Mouse (Mus musculus): Measurements from ENCODE around the gene Ift81. TPM values are rescaled to one million over a fixed set of nuclear protein-coding genes. Genes with fewer than 3 reads are reported as not detected.

Ift81 gene
- polyA plus RNA-seq, 1 experiment from 2014 or later: 42.2 TPM

GRCm38 (mm10) chr5:122516901-122517300, 97.4 kb downstream of the Ift81 start:
- no peaks in the 10 kb centered on the region for H3K36me3 ChIP-seq
- H3K4me3 ChIP-seq: no peak overlapping the region
- 89% methylated on average over 5 of the region's 5 CpGs for WGBS
- peaks cover 39% of the 10 kb centered on the region for H3K4me1 ChIP-seq
- H3K27ac ChIP-seq: no peak overlapping the region
- no peak for DNase-seq (ENCODE audit: low spot score)
- no peaks in the 10 kb centered on the region for H3K27me3 ChIP-seq (ENCODE audit: low read depth, poor library complexity, severe bottlenecking)
- H3K9me3 ChIP-seq (replicated peaks): no peaks in the 10 kb centered on the region

GRCm38 (mm10) chr5:122516029-122516730, 98.1 kb downstream of the Ift81 start:
- no peaks in the 10 kb centered on the region for H3K36me3 ChIP-seq
- 86% methylated on average over 11 of the region's 11 CpGs for WGBS
- no peaks in the 10 kb centered on the region for H3K9me3 ChIP-seq (replicated peaks)
- no peak overlapping the region for H3K27ac ChIP-seq
- DNase-seq (ENCODE audit: low spot score): no peak
- H3K4me1 ChIP-seq: peaks cover 43% of the 10 kb centered on the region
- no peak overlapping the region for H3K4me3 ChIP-seq
- no peaks in the 10 kb centered on the region for H3K27me3 ChIP-seq (ENCODE audit: low read depth, poor library complexity, severe bottlenecking)

DNA sequence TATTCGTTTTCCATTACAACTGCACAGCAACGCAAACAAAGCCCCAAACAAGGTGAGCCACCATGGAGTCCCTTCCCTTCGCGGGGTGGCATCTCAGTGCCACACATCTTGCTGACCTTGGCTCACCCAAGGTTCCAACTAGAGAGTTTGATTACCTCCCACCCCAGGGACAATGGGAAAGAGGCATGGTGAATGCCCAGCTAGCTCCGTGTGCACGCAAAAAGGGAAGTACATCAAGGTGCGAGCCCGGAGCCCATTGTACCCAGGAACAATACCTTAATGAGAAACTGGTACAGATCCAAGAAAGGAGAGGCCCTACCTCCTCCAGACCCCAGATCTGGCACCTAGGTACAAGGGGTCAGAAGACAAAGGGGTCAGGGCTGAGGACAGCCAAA, 100.2 kb downstream of the Ift81 start:
- no peak overlapping the region for H3K4me3 ChIP-seq
- no peak overlapping the region; the same call in 1 of the 2 replicates for H3K27ac ChIP-seq
- 46% methylated on average over 8 of the region's 8 CpGs for WGBS
- DNase-seq (ENCODE audit: low spot score): no peak
- no peaks in the 10 kb centered on the region for H3K36me3 ChIP-seq
- H3K27me3 ChIP-seq (ENCODE audit: low read depth, poor library complexity, severe bottlenecking): no peaks in the 10 kb centered on the region
- peaks cover 34% of the 10 kb centered on the region for H3K4me1 ChIP-seq
- H3K9me3 ChIP-seq (replicated peaks): no peaks in the 10 kb centered on the region

- no peak overlapping the region for H3K4me3 ChIP-seq
- peaks cover 28% of the 10 kb centered on the region for H3K4me1 ChIP-seq
- no peaks in the 10 kb centered on the region for H3K36me3 ChIP-seq
- H3K27me3 ChIP-seq (ENCODE audit: low read depth, poor library complexity, severe bottlenecking): no peaks in the 10 kb centered on the region
- H3K27ac ChIP-seq: no peak overlapping the region
- WGBS: 47% methylated on average over 23 of the region's 23 CpGs
- no peak for DNase-seq (ENCODE audit: low spot score)
- no peaks in the 10 kb centered on the region for H3K9me3 ChIP-seq (replicated peaks)
Observed at GRCm38 (mm10) chr5:122513421-122514126, 100.7 kb downstream of the Ift81 start.

DNA sequence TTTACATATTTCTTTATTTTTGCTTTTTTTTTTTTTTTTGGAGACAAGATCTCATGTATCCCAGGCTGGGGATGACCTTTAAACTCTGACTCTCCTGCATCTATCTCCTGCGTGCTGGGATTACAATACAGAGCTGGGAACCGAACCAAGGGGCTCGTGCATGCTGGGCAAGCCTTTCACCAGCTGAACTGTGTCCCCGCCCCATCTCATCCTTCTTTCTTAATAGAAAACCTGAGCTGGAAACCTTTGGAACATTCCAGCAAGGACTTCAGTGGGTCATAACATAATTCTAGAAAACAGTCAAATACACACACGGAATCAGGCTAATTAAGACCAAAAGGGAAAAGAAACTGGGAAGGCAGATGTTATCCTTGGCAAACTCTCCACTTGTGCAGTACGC, 102.3 kb downstream of the Ift81 start:
- Histone ChIP-seq H3K27me3 (ENCODE audit: low read depth, poor library complexity, severe bottlenecking) (no peaks in the 10 kb centered on the region), H3K4me3 (no peak overlapping the region), H3K9me3 (replicated peaks) (no peaks in the 10 kb centered on the region), H3K27ac (no peak overlapping the region), H3K4me1 (peaks cover 22% of the 10 kb centered on the region), H3K36me3 (no peaks in the 10 kb centered on the region)
- no peak for DNase-seq (ENCODE audit: low spot score)
- WGBS: 85% methylated on average over 6 of the region's 6 CpGs

- WGBS: 77% methylated on average over 9 of the region's 9 CpGs
- no peaks in the 10 kb centered on the region for H3K36me3 ChIP-seq
- no peaks in the 10 kb centered on the region for H3K27me3 ChIP-seq (ENCODE audit: low read depth, poor library complexity, severe bottlenecking)
- peak overlapping the region; percentile 30 for H3K27ac ChIP-seq
- no peak overlapping the region for H3K4me3 ChIP-seq
- H3K4me1 ChIP-seq: peaks cover 22% of the 10 kb centered on the region
- no peak for DNase-seq (ENCODE audit: low spot score)
- no peaks in the 10 kb centered on the region for H3K9me3 ChIP-seq (replicated peaks)
Observed at GRCm38 (mm10) chr5:122511405-122511804, 102.9 kb downstream of the Ift81 start.

DNA sequence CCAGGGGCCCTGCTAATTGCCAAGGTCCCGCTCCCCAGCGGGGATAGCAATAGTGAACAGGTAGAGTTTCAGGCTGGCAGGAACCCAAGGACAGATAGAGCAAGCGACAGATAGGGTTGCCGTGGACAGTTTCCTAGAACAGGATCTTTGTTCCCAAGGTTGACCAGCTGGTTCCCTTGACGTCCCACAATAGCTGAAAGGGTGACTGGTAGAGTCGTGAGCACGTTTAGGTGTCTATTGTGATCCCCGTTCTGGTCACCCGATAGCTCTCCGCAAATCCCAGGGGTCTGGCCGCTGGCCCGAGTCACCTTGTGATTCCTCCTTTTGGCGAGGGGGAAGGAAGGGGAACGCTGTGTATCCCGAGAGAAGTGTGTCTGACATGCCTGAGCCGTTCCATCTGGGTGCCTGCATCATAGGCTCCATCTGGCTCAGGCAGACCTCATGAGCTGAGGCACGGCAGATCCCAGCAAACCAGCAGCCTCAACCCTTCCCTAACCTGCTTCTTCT, 103.6 kb downstream of the Ift81 start:
- WGBS: 74% methylated on average over 17 of the region's 17 CpGs
- H3K36me3 ChIP-seq: no peaks in the 10 kb centered on the region
- peaks cover 22% of the 10 kb centered on the region for H3K4me1 ChIP-seq
- no peak overlapping the region for H3K4me3 ChIP-seq
- no peak for DNase-seq (ENCODE audit: low spot score)
- peak overlapping the region; percentile 30; the same call in 1 of the 2 replicates for H3K27ac ChIP-seq
- no peaks in the 10 kb centered on the region for H3K9me3 ChIP-seq (replicated peaks)
- H3K27me3 ChIP-seq (ENCODE audit: low read depth, poor library complexity, severe bottlenecking): no peaks in the 10 kb centered on the region

- WGBS: 60% methylated on average over 7 of the region's 7 CpGs
- Histone ChIP-seq H3K27ac (no peak overlapping the region), H3K4me3 (no peak overlapping the region), H3K4me1 (peaks cover 22% of the 10 kb centered on the region), H3K36me3 (no peaks in the 10 kb centered on the region), H3K27me3 (ENCODE audit: low read depth, poor library complexity, severe bottlenecking) (no peaks in the 10 kb centered on the region), H3K9me3 (replicated peaks) (no peaks in the 10 kb centered on the region)
- DNase-seq (ENCODE audit: low spot score): no peak
Observed at GRCm38 (mm10) chr5:122509608-122510007, 104.7 kb downstream of the Ift81 start.

GRCm38 (mm10) chr5:122508861-122509306, 105.4 kb downstream of the Ift81 start:
- peaks cover 17% of the 10 kb centered on the region for H3K4me1 ChIP-seq
- H3K27me3 ChIP-seq (ENCODE audit: low read depth, poor library complexity, severe bottlenecking): no peaks in the 10 kb centered on the region
- H3K36me3 ChIP-seq: no peaks in the 10 kb centered on the region
- no peaks in the 10 kb centered on the region for H3K9me3 ChIP-seq (replicated peaks)
- no peak for DNase-seq (ENCODE audit: low spot score)
- WGBS: 96% methylated on average over 11 of the region's 11 CpGs
- no peak overlapping the region for H3K27ac ChIP-seq
- H3K4me3 ChIP-seq: no peak overlapping the region

GRCm38 (mm10) chr5:122507396-122507795, 106.9 kb downstream of the Ift81 start:
- Histone ChIP-seq H3K36me3 (no peaks in the 10 kb centered on the region), H3K9me3 (replicated peaks) (no peaks in the 10 kb centered on the region), H3K4me3 (no peak overlapping the region), H3K4me1 (peaks cover 26% of the 10 kb centered on the region), H3K27me3 (ENCODE audit: low read depth, poor library complexity, severe bottlenecking) (0 out of 2 replicates have a peak, but pooled peaks cover 6% of the 10 kb centered on the region), H3K27ac (no peak overlapping the region)
- DNase-seq (ENCODE audit: low spot score): no peak

- Histone ChIP-seq H3K36me3 (no peaks in the 10 kb centered on the region), H3K27ac (no peak overlapping the region), H3K27me3 (ENCODE audit: low read depth, poor library complexity, severe bottlenecking) (0 out of 2 replicates have a peak, but pooled peaks cover 6% of the 10 kb centered on the region), H3K9me3 (replicated peaks) (no peaks in the 10 kb centered on the region), H3K4me1 (peaks cover 25% of the 10 kb centered on the region), H3K4me3 (no peak overlapping the region)
- 84% methylated on average over 3 of the region's 3 CpGs for WGBS
- no peak for DNase-seq (ENCODE audit: low spot score)
Observed at GRCm38 (mm10) chr5:122506462-122506861, 107.9 kb downstream of the Ift81 start.

GRCm38 (mm10) chr5:122505554-122505953, 108.8 kb downstream of the Ift81 start:
- no peak overlapping the region for H3K4me3 ChIP-seq
- H3K4me1 ChIP-seq: peaks cover 17% of the 10 kb centered on the region
- no peaks in the 10 kb centered on the region for H3K9me3 ChIP-seq (replicated peaks)
- no peak overlapping the region for H3K27ac ChIP-seq
- no peaks in the 10 kb centered on the region for H3K36me3 ChIP-seq
- no peak for DNase-seq (ENCODE audit: low spot score)
- 71% methylated on average over 5 of the region's 5 CpGs for WGBS
- H3K27me3 ChIP-seq (ENCODE audit: low read depth, poor library complexity, severe bottlenecking): 0 out of 2 replicates have a peak, but pooled peaks cover 6% of the 10 kb centered on the region

GRCm38 (mm10) chr5:122503760-122504119, 110.6 kb downstream of the Ift81 start:
- Histone ChIP-seq H3K27ac (no peak overlapping the region), H3K27me3 (ENCODE audit: low read depth, poor library complexity, severe bottlenecking) (0 out of 2 replicates have a peak, but pooled peaks cover 6% of the 10 kb centered on the region), H3K36me3 (peaks cover 17% of the 10 kb centered on the region), H3K4me3 (no peak overlapping the region), H3K4me1 (peaks cover 31% of the 10 kb centered on the region), H3K9me3 (replicated peaks) (no peaks in the 10 kb centered on the region)
- WGBS: 27% methylated on average over 4 of the region's 4 CpGs
- no peak for DNase-seq (ENCODE audit: low spot score)
